Mouse (Mus musculus): ENCODE measurements around the gene Dab1. TPM values are rescaled to one million over a fixed set of nuclear protein-coding genes. Genes with fewer than 3 reads are reported as not detected.

Dab1 gene
- polyA plus RNA-seq, 1 experiment = 56.8 TPM

DNA sequence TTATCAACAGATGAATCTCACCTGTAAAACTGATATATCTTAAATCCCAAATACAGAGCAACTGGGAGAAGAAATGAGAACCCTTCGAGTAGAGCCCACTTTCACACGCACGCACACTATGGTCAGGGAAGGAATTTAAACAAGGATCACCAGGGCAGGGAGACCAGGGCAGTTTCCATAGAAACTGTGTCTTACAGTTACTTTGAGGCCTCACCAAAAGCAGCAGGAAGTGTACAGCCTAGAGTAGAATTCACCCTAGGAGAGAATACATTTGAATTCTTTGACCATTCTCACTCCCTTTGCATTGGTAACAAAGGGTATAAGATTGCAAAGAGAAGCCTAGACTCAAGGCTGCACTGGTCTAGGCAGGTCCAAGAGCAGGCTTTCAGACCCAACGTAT is 1017.9 kb downstream of the Dab1 start:
- DNase-seq (ENCODE audit: extremely low spot score in 1 of 2, low spot score in 1 of 2) = no peak

DNA sequence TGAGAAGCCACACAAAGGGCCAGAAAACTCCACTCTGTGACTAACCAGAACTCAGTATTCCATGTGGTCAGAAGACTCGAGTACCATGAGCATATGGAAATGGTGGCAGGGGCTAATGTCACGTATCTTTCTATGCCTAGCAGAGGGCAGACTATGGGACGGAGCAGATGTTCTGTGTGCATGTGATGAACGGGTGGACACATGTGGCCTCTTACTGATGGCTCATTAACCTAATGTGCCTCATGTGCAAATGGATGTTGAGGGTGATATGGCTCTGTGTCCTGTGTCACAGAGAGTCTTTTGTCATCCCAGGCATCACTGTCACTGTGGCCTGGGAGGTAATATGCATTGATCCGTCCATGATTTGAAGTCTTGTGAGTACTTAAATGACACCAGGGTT is 1021.5 kb downstream of the Dab1 start:
- DNase-seq (ENCODE audit: extremely low spot score in 1 of 2, low spot score in 1 of 2) = no peak

DNA sequence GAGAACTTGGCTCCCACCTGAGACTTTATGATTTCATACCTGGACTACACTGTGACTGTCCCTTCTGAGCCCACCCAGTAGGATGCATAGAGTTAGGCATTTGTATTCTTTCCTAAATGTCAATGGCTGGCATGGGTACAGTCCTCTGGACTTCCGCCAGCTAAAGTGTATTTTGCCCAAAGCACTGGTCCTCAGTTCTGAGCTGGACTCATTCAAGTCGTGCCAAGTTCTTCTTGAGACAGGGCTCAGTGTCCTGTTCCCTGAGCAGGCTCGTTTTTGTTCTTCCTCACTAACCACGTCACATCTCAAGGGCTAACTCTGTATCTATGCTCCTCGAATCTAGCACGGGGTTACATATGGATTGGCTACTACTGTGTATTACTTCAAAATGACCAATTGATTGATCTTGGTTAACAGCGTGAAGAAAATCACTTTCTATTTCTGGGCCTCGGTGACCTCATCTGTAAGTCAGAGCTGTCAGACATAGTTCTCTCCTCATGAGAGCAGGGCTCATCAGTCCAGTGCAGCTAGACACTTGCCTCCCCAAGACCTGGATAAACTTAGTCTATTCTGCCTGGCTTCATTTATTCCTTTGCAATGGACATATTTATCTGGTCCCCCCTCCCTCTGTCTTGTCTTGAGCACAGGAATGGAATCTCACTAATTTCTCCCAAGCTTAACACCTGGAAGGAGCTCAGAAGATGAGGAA is 1023.8 kb downstream of the Dab1 start:
- DNase-seq (ENCODE audit: extremely low spot score in 1 of 2, low spot score in 1 of 2) = peak in 1 of 2 experiments; percentile 44

DNA sequence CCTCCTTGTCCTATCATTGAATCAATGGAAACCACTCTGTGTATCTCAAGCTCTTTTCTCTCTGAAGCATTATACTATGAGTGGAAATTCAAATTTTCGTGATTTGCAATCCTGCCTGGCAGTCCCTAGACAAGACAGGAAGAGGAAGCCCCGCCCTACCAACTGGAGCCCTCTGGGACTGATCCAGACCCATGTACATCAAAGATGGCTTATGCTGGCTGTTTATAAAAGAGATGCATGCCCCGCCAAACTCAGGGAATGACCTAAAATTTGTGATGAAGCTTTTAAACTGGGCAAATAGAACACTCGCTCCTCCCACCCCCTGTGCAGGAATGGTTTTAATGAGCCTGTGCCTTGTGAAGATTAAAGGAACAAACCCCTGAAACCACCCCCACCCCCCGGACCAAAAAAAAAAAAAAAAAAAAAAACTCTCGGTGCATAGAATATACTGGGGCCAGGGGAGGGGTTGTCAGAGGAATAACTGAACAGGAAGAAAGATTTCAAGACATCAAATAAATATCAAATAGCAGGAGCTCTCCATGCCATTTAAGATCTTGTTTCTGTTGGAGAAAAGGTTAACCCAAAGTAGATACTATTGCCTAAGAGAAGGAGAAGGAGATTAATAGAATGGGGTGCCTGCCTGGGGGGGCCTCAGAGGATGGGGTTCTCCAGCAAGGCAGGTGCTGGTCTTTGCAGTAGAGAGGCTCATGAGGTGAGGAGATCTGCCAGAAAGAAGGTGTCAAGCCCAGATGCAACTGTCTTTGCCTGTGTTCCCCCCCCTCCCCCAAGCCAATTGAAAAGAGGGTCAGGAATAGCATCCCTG is 1024.6 kb downstream of the Dab1 start:
- DNase-seq (ENCODE audit: extremely low spot score in 1 of 2, low spot score in 1 of 2) = peak in 1 of 2 experiments; percentile 72

DNA sequence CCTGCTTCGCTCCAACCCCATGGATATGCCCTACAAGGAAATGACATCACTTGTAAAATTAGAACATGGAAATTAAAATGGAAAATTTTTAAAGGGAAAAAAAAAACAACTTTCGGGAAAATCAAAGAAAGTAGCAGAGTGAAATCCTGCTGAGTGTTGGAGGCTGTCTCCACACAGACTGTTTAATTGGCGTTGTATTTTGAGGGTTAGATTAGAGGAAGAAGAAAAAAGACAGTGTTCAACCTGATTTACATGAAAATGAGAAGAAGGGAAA is 1025.1 kb downstream of the Dab1 start:
- no peak for DNase-seq (ENCODE audit: extremely low spot score in 1 of 2, low spot score in 1 of 2)

DNA sequence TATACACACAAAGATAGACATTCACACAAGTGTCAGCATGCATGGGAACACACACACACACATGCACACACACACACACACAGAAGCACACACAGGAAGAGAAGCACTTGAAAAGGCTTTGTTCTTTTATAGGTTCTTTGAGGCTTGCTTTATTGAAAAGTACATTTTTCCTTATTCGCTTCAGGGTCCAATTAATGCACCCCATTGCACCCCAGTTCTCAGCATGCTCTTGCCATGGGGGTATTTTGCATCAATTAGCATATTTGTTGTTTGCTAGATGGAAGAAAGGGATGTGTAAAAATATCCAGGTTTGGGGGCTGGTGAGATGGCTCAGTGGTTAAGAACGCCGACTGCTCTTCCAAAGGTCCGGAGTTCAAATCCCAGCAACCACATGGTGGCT is 1025.7 kb downstream of the Dab1 start:
- DNase-seq (ENCODE audit: extremely low spot score in 1 of 2, low spot score in 1 of 2) = no peak

DNA sequence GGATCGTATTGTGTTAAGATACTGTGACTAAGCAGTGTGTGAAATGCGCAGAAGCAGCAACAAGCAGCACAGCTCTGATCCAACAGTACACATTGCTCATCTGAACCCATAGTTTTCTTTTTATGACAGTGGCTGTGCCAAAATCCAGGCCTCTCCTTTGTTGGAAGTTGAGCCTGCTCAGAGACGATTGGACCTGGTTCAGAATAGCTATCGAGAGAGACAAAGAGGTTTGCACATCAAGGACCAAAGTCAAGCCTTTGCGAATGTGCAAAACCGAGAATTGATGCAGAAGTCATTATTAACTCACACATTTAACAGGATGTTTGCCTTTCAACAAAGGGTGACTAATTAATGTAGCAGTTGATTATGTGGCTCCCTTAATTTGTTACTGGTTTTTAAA is 1032.6 kb downstream of the Dab1 start:
- DNase-seq (ENCODE audit: extremely low spot score in 1 of 2, low spot score in 1 of 2) = no peak

DNA sequence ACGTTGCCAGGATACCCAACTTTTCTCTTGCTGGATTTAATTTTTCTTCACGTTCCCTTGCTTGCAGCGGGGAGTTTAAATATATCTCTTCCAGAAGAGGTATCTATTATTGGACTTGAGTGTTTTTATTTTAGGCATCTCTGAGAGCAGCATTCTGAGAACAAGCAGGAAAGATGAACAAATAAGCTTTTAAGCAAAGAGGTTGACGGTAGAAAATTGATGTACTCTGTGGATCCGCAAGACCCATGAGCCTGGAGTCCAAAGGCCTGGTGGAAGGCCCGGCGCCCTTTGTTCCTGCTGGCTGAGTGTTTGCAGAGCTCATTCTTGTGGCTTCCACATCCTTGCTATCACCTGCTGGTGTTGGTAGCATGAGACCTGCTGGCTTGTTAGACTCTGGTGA is 1037.6 kb downstream of the Dab1 start:
- DNase-seq (ENCODE audit: extremely low spot score in 1 of 2, low spot score in 1 of 2) = peak; percentile 55 to 65

DNA sequence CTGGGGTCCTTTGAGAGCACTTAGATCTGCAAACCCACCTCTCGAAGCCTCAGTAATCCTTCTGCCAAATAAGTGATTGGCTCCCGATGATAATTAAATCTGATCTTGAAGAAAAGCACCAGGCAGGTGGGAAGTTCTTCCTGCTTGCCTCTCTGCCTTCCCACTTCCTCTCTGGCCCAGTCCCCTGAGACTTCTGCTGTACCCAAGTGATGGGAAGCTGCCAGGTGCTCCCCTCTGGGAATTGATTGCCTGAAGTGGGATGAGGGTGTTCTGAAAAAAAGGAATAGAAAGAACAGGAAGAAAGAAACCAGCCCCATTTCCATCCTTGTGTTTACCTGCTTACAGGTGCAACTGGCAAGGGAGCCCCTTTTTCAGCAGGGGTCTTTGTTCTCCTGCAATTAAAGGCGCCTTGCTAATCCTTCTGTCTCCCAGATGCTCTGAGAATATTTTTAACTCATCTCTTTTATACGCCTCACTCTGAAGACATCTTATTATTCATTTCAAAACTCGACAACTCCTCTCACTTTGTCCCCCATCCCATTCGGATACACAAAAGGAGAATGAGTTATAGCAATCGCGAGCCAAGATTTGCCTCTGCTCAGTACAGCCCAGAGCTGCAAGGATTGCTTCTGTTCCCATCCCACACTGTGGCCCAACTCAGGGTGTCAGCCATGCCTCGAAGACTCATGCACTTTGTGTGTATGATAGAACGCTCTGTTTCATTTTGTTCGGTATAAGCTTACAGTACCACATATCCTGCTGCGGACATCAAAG is 1043.9 kb downstream of the Dab1 start:
- DNase-seq (ENCODE audit: extremely low spot score in 1 of 2, low spot score in 1 of 2) = peak; percentile 46 to 69

DNA sequence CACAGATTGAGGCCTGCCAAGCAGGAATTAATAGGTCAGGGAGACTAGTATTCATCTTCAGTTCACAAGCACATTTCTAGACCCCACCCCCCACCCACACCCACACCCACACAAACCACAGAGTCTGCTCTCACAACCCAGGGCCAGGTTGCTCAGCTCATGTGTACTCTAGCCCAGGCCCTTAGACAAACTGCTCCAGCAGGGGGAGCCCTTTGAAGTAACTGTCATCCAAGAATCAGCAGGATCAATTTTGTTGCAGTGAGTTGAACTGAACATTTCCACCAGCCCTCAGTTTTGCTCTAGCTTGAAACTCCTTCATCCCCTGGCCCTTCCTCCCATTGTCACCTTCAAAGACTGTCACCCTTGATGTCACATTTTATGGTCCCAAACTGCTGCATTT is 1046.4 kb downstream of the Dab1 start:
- DNase-seq (ENCODE audit: extremely low spot score in 1 of 2, low spot score in 1 of 2) = peak in 1 of 2 experiments; percentile 78

DNA sequence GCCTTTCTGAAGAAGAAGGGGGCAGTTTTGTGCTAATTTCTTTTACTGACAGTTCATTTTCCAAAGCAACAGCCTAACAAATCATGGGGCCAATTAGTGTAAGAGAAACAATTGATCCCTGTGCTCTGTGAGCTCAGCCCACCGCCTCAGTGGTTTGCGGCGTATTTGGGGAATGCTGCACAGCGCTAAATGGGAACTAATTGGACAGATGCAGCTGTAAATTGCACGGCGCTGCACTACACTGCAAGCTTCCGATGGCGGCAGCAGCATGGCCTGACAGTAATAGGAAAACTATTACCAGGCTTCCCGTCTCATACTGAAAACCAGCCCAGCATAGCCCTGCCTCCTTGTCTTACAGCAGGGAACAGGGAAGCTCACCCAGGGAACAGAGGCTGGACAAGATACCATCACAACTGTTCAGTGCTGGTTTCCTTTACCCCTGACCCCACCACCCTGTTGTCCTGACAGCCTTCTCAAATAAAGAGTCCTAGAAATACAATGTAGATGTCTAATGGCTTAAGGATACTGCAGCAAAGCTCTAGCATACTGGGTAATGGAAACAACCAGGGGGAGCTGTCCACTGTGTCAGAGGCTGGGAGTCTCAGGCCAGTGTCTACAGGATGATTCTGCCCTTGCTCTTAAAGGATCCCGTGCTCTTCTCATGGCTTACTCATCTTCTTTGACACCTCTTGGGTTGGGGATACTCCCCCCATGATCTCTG is 1047.8 kb downstream of the Dab1 start:
- no peak for DNase-seq (ENCODE audit: extremely low spot score in 1 of 2, low spot score in 1 of 2)

DNA sequence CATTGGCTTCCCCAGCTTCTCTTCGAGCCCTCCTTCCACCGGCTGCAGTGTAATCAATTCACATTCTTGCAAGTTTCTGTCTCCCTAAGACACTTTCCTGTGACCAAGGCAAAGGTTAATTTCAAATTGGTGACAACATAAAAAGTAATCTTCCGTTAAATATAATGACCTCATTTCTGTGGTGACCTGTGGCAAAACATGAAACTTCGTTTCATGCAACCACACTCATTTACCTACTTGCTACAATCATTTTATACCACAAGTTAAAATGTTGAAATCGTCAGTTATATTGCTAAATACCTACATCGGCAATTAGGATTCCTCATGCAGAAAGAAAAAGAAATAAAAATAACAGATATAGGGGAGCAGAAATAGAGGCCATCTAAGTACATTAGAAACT is 1048.9 kb downstream of the Dab1 start:
- no peak for DNase-seq (ENCODE audit: extremely low spot score in 1 of 2, low spot score in 1 of 2)

DNA sequence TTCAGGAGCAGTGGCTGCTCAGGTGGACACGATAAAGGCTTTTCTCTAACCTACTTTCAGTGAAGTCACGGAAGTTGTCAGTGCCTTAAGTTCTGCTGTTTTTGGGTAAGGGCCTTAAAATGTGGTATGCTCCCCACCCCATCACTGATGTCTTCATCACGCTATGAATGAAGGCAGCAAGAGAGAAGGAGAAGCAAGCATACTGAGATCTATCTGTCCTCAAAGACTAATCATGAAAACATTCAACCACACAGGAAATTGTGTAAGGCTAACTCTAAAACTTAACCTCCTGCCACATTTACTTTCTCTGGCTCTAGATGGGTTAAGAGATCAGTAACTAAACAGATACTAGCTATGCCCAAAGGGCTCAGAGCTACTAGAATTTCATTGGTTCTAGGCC is 1050.2 kb downstream of the Dab1 start:
- no peak for DNase-seq (ENCODE audit: extremely low spot score in 1 of 2, low spot score in 1 of 2)

DNA sequence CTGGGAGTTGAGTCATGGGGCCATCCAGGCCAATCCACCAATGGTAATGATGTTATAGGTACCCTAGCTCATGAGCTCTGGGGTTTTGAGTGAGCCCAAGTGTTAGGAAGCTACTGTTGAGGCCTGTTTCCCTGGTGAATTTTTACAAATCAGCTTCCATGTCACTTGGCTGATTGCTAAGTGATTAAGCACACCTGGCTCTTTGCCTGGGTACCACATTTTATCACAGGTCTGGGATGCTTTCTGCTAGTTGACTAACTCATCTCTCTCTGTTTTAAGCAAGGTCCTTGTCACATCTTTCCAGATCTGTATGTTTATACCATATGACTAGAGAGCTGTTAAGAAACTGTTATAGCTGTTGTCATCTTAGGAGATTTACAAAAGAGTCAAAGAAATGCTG is 1051.6 kb downstream of the Dab1 start:
- no peak for DNase-seq (ENCODE audit: extremely low spot score in 1 of 2, low spot score in 1 of 2)

DNA sequence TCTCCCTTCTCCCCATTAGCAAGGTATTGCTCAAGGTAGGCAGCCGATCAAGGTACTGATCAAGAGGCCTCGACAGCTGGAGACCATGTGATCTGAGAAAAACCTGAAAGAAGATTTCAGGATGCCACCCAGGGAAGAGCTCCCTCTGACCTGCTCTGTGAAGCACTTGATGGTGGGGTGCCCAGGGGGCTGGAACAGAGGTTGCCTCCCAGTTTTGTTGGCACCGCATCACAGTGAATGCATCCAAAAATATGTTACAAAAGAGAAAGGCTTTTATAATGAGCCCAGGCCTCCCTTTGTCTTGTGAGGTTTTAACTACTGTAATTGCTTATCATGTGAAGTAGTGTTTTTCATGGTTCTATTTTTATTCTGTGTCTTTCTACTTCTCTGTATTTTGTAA is 1054.2 kb downstream of the Dab1 start:
- DNase-seq (ENCODE audit: extremely low spot score in 1 of 2, low spot score in 1 of 2) = no peak

DNA sequence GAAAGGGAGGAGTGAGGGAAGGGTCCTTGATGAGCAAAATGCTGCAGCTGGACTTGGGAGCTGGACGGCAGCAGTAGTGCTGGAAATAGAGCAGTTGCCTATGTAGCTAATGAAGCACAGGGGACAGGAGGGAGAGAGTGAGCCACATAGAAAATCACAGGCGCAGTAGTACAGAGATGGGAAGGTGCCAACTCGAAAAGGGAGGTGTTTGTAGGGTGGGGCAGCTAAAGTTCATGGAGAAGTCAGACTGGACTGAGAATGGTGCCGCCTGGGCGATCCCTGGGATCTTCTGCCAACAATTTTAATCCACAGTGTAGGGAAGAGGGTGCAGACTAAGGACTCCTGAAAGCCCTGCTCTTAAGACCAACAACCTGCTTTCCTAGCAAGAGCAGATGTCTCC is 1055.5 kb downstream of the Dab1 start:
- no peak for DNase-seq (ENCODE audit: extremely low spot score in 1 of 2, low spot score in 1 of 2)

DNA sequence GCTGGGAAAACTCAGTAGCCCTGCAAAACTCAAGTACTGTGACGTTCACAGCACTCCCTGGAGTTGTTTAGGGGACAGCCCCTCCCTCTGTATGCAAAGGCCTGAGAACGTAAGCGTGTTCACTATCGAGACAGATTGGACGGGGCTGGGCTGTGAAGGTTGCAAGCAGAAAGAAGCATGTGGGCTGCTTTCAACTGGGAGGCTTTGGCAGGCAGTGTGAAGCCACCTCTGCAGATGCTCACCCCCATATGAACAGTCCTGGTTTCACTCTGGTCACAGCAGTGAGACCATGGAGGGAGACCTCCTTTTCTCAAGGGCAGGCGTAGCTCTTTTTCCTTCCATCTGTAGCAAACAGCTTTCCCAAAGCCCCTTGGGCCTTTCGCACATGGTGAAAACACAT is 1059.1 kb downstream of the Dab1 start:
- DNase-seq (ENCODE audit: extremely low spot score in 1 of 2, low spot score in 1 of 2) = peak in 1 of 2 experiments; percentile 68

DNA sequence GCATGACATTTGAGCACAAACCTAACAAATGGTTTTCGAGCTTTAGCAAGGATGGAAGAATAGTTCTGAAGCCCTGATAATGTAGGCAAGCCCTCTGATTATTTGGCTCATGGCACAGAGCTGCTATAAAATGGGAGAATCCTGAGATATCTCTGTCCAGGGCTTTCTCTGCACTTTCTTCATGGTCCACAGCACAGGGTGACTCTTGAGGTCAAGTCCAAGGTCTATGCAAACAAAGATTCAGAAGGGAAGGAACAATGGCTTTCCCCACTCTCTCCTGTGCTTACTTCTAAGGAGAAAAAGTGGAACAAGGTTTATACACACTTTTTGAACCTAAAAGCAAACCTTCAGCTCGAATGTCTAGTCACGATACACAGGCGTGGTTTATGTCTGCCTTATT is 1061.3 kb downstream of the Dab1 start:
- no peak for DNase-seq (ENCODE audit: extremely low spot score in 1 of 2, low spot score in 1 of 2)

DNA sequence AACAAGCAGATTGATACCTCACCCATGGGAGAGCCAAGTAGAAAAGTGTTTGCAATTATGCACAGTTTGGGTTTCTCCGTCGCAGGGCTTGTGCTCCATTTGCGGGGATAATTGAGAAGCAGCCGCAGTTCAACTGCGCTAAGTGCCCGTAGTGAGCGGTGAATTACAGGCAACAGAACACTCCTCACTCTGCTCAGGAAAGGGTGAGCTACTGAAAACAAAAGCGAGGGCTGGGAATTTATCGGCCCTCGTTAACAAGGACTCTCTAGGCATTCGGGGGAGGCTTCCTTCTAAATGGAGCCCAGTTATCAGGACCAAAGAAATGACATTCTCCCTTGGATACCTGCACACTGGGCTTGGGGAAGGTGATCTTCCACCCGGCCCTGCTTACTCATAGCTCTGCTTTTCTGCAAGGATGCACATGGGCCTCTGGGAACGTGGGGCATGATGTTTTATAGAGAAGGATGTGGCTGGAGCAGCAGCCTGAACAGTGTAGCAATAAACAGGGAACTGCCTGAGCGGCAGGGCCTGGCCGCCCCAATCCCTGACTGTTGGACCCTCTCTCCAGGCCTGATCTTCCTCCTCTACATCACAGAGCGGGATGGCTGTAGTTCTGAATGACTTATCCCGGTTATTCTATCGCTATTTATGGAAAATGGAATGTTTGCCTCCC is 1067.1 kb downstream of the Dab1 start:
- no peak for DNase-seq (ENCODE audit: extremely low spot score in 1 of 2, low spot score in 1 of 2)

DNA sequence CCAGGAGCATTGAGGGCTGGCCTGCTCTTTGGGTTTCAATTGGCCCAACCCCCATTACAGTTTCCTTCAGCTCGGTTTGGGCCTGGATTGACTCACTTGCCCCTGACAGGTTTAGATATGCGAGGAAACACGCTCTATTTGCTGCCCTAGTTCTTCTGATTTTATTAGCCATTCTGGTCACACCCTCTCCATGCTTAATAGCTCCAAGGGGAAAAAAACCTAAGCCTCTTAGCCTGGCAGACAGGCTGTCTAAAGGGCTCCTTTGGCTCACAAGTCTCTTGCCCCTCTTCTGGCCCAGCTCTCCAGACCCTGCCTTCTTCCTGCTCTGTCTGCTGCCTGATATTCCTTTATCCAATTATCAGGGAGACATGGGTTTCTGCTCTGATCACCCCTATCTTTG is 1069.9 kb downstream of the Dab1 start:
- DNase-seq (ENCODE audit: extremely low spot score in 1 of 2, low spot score in 1 of 2) = no peak
